Mouse (Mus musculus) 416B (cell line): Measurements from ENCODE around the gene Ptk7.

Experiments used
- DNase-seq: peaks from one replicate; pipeline ENCODE4 v3.0.0; 2011; ENCODE audit warnings: low read depth

Gene Ptk7

DNA sequence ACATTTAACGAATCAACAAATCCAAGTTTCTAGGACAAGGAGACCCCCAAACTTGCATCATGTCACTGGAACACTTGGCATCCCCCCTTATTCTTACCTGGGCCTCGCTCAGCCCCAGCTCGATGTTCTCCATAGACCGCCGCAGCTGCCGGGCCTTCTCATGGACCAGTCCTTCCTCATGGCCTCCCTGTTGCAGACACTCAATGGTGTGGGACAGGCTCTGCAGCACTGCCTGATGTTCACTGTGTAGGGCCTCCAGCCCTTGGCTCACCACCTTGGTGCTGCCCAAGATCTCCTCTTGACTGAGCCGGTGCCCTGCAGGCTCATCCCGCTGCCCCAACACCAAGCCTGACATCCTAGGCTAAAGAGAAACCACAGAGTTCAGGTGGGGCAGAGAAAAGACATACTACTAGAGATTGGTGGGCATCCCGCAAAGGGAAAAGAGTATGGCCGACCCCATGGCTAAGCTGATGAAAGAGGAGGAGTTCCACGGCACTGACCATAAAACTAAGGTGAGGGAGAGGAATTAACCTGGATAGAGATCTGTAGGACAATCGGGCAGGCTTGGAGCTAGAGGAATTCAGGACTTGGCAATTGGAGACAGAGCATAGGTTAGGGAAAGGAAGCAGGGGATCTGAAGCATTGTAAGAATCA, 15.0 kb upstream of the Ptk7 start:
- DNase-seq, result no peak

DNA sequence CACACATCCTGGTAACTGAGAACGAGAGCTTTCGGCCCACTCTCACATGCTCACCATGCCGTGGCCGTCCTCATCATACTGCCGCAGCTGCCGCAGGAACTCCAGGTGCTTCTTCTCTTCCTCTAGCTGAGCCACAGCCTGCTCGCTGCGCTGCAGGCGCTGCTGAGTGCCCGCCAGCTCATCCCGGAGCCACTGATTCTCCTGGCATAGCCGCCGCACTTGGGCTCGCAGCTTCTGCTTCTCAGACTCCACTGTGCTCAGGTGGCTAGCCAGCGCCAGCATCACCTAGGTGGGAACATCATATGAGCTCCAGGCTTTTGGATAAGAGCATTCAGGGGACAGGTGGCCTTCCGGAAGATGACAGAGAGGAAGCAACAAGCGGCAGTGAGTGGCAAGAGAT, 12.8 kb upstream of the Ptk7 start:
- no peak for DNase-seq

DNA sequence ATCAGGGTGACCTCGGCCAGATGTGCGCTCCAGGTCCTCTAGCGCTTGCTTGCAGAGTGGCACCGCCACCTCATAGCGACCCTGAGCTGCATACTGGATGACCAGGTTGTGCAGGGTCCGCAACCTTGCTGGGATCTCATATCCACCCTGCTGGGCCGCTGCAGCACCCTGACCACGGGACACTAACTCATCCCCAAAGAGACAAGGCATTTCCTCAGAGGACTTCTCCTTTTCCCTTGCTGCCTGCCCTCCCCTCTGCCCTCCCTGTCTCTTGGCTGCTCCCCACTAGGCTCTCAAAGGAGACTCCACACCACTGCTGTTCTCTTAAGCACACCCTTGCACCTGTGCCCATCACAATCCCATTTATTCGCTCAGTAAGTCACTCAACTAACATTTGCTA, 10.6 kb upstream of the Ptk7 start:
- no peak for DNase-seq

DNA sequence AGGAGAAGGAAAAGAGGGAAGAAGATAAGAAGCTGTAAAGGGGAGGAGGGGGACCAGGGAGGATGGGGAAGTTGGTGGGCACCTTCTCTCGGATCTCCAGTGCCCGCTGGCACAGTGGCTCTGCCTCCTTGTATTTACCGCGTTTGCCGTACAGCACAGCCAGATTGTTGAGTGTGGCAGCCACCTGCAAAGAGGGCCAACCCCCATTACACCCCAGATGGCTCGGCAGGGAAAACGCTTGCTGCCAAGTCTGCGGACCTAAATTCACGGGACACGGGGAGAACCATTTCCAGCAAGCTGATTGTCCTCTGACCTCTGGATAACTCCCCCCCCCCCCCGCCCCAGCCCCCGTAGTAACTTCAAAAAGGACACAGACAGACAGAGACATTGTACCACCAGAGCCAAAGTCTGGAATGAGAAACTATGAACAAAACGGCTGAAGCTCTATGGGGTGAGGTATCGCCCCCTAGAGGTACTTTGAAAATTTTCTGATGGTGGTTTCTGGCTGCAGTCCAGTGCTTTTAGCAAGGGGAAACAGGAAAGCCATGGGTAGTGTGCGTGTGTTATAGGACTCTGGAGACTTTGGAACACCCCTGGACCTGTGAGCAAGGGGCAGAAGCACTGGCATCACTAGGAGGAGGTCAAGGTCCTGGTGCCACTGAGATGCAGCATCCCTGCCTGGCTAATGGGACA, 7.7 kb upstream of the Ptk7 start:
- peak; percentile 84 for DNase-seq

DNA sequence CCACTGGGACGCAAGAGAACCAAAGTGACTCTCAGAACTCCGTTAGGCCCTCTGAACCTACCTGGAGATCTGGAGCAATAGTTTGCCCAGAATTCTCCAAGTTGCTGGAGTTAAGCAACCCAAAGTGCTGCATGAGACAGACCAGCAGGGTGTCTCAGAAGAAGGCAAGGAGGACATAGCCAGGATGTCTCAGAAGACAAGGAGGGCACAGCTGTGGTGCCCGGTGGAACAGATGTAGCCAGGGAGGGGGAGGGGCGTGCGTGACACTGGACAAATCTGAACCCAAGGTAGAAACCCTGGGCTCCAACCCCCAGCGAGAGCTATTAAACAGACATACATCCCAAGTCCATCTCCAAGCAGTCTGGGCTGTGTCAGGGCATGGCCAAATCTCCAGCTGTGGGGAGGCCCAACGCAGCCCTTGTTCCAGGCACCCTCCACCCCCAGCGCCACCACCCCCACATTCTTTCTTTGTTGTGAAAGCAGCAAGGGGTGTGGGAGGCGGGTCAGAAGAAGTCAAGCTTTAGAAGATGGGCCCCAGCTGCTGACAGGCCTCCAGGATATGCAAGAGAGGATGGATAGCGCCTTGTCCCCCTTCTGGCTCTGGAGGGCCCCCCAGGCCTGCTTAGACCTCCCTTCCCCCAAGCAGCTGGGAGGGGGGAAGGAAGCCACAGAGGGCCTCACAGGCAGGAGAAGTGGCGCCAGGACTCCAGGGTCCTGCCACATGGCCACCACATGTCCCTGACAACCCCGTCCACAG, 559 bp upstream of the Ptk7 start:
- no peak for DNase-seq

DNA sequence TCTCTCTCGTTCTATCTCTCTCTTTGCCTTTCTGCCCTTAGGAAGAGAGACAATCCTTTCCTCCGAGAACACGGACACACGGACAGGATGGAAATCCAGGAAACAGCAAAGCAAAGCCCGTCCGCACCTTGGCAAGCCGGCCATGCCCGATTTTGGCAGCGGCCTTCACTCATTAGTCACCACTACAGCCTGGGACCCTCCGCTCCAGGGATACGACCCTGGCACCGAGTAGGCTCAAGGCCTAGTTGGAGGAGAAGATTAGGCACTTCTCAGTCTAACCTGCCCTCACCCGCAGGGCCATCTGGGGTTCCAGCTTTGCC, 873 bp downstream of the Ptk7 start:
- no peak for DNase-seq

DNA sequence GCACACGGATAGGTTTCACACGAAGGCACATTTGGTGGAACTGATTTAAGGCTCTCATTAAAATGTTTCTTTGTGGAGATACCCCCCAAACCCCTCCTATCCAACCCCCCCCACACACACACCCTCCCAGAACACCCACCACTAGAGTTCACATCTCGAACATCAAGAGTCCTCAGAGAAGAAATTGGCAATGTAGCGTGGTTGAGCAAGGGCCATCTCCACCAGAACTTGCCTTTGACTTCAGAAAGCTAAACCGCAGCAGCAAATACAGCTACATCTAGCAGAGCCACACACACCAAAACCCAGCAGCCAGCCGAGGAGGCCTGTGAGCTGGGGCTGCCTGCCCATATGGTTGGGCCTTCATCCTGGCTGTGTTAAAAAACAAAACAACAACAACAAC, 1.9 kb downstream of the Ptk7 start:
- no peak for DNase-seq

DNA sequence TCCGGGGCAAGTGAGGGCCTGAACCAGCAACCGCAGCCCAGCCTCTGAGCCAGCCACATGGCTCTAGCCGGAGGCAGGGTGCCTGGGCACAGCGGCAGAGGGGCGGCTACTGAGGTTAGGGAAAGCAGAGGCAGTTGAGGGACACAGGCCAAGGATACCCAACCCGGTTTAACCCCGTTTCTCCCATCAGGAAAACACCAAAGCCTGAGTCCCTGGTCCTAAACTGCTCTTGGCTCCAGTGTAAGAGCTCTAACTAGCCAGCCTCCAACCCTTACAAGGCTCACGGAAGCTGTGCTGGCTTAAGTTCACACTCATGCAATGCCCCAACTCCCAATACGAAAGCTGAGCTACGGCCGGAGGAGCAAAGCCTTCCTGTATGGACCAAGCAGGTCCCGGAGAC, 4.7 kb downstream of the Ptk7 start:
- no peak for DNase-seq

DNA sequence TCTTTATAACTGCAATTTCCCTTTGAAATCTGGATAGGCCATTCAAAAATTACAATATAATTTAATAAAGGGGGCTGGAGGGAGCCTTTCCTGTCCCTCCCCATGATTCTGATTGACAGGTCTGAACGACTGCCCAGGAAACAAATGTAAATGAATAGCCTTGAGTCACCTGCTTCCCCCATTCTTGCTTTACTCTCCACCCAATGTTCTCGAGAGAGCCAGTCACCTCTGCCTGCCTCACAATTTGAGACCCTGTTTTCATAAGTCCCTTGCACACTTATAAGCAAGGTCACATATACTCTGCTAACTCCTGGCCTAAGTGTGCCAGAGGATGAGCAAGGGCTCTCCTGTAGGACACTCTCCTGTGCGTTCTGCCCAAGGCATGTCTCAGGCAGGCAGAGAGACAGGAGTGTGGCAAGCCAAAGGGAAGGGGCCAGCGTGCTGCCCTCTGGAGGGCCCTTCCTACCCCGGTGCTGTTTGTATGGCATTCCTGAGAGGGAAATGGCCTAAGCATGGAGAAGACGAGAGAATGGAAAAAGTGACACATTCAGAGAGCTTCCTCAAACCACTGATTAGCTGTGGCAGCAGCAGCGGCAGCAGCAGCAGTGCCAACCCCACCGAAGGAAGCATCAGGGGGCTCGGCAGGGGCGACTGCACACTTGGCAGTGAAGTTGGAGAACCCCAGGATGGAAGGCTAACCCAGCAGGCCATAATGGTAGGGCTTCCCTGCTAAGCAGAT, 5.3 kb downstream of the Ptk7 start:
- peak; percentile 68 for DNase-seq

DNA sequence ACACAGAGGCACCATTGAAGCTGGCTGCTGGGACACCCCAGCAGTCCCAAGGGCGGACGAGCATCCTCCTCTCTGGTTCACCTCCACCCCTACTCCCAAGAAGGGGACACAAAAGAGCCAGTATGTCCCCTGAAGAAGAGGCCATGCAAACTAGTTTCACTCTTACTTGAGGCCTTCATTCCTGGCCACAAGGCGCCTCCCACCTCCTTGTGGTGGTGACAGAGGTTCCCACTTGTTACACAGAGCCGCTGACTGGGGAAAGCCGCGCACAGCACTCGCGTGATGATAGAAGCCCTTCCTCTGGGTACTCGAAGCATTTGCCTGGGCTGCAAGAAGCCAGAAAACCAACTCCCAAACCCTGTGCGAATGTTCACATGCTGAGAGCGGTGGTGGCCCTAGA, 7.0 kb downstream of the Ptk7 start:
- DNase-seq, result peak; percentile 59

DNA sequence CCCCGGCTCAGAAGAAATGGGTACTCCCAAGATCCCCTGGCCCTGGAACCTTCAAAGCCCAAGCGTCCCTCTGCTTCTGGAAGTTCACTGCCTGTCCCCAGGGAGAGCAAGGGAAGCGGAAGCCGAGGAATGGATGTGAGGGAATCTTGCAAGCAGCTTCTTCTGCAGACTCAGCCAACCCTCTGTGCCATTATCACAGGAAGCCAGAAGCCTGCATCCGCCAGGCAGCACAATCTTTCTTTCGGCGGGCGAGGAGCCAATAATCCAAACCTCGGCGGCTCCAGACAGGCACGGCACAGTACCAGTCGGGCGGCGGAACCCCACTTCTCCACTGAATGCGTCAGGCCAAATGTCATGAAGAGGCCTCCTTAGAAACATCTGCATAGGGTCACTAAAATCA, 8.0 kb downstream of the Ptk7 start:
- no peak for DNase-seq

DNA sequence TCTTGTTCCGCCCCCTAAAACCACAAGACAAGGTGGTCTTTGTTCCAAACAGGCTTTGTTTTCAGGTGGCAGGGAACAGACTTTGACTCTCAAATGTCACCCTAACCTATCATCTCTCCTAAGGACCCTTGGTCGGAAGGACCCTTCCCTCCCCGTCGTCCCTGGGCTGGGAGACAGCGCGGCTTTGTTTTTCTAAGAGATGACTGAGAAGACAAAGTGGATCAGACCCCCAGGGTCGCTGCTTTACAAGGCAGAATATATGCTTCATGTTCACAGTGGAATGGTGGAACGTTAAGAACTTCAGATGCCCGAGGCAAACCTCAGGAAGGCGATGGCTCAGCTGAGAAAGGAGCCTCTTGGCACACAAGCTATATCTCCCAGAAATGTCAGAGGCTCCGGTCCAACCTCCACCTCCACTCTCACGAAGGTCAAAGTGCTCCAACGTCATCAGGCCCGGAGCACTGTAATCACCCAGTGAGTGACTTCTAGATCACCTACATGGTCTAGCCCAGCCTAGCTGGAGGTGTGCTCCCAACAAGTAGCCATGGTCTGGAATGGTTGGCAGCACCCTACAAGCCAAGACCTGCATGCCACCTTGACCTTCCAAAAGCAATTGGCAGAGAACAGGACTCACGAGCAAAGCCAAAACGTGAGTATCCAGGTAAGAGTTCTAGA, 9.5 kb downstream of the Ptk7 start:
- DNase-seq, result no peak

DNA sequence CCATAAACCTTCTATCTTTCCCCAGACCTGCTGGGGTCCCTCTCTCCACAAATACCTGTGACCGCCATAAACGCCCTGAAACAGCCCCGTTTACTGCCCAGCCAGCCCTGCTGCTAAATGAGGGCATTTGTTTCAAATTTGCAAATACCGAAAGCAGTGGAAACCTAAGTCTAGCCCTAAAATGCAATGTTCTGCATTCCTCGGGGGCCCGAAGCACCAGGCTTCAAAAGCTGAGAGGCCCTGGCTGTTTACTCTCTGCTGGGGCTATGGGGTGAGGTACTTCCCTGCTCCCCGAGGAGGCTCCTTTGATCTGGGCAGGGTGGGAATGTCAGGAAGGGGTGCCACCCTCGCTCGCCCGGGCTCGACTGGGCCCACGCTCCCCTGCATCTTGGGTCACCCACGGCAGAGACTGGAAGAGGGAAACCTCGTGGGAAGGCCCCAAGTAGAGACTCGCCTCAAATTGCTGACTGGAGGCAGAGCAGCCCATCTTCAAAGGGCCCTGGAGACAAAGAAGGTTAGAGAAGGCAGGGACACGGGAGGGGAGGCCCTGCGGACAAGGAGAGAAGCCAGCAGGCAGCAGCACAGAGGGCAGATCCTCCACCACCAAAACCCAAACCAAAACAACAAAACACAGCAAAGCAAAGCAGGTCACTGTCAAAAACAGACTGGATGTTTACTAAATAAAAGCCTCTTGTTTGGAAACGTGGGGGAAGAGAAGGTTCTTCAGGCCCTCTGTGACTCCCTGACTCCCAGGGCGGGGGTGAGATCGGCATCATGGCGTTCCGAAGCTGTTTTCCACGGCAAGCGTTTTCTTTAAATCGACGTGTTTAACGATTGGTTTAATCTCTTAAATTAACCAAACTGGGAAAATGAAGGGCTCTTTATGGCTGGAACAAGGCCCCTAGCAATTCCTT, 10.3 kb downstream of the Ptk7 start:
- no peak for DNase-seq

DNA sequence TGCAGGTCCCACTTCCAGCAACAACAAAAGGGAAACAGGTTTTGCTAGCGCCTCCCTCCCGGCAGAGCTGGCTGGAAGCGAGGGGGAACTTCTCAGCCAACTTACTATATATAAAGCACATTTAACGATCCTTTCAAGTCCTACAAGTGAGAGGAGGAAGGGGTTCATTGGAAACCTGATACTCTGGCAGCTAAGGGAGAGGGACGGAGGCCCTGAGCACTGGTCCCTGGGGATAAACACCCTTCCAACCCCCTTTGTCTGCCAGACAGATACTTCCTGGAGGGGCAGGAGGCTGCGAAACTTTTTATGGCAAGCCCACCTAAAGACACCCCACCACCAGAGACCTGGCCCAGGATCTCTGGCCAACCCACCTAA, 10.9 kb downstream of the Ptk7 start:
- no peak for DNase-seq

DNA sequence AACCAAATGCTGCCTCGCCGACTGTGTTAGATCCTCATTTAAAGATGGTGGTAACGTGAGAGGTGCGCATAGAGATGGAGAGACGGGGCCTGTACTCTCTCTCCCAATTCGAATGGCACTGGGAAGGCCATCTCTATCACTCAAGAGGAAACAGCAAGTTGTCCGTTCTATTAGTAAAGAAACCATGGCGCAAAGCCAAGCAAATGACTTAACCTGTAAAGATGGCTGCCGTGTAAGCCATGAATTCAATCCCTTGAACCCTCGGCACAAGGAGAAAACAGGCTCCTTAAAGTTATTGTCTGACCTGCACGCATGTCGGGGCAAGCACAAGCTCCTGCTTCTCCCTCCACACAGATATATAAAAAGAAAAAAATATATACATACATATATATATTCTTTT, 11.5 kb downstream of the Ptk7 start:
- DNase-seq, result no peak

DNA sequence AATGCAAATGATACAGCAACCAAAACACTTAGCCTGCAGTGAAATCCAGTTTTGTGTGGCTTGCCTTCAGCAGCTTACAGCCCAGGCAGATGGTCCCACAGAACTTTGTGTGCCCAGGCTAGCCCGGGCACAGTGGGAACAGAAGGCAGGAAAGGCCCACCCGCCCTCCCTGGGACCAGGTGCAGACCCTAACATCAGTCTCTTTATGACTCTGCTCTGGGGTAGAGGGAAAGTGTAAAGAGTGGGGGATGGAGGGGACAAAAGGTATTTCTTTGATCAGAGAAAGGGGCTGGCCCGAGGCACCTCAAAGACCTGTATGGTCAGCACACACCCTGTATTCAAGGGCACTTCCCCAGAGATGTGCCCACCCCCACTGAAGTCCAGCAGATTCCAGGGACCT, 16.1 kb downstream of the Ptk7 start:
- no peak for DNase-seq

DNA sequence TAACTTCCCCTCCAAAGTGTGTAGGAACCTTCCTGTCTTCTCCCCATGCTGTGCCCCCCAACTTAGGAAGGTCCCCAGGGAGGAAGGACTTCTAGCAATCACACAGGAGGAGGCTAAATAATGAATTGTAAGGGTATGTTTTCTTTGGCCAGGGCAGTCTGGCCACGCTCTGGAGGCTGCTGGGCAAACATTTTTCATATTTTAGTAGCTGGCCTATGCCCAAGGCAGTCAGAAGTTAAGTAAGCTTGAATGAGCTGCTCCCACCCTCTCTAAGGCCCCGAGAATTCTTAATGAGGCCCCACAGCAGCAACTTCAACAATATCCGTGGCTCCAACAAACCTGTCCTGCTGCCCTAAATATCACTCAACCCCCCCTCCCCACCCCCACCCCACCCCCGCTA, 16.5 kb downstream of the Ptk7 start:
- no peak for DNase-seq

DNA sequence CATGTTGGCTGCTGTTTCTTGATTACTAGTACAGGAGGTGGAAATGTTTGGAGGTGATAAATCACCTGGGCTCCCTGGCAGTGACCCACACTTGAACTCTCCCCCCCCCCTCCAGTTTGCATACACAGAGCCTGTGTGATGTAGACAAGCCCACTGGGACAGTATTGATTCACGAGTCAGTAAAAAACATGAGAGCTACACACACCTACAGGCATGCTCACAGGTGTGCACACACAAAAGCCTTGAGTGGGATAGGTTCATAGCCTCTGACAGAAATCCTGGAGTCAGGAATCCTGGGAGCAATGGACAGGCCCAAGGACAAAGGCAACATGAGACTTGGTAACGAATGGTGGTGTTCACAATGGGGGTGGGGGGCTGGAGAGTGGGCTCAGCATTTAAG, 17.1 kb downstream of the Ptk7 start:
- no peak for DNase-seq

DNA sequence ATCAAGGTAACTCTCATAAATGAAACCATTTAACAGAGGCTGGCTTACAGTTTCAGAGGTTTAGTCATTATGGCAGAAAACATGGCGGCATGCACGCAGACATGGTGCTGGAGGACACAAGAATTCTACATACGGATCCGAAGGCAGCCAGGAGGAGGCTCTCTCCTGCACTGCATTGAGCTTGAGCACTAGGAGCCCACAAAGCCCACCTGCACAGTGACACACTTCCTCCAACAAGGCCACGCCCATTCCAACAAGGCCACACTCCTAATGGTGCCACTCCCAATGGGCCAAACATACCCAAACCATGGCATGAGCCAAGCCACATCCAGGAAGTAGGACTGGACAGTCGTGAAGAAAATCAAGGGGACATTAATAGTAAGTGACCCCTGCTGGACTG, 18.0 kb downstream of the Ptk7 start:
- no peak for DNase-seq

DNA sequence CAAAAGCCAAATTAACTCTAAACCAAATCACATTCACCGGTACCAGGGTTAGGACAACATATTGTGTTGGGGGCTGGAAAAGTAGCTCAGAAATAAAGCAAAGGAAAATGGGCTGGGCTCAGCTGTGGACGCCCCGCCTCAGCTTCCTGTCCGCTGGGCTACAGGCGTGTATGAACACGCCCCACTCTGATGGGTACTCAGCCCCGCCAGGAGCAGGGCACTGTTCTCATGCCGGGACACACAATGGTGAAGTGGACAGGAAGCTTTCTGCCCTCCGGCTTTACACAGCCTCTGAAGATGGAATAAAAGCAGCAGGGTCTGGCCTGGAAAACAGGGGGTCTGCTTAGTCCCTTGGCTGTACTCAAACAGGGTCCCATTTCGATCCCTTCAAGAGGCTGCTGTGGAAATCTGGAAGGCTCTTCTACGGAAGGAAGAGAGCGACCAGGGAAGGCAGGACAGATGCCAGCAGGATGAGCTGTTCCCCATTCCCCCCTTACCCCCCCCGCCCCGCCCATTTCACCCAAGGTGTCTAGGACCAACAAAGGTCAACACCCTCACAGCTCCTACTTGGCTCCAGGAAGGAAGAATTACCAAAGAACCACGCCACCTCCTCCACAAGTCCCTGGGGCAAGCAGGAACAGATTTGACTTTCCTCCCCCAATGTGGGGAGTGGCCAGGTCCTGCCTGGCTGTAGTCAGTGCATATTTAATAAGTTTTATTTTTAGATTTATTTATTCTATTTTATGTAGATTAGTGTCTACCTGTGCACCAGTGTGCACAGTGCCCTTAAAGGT, 19.4 kb downstream of the Ptk7 start:
- peak; percentile 61 for DNase-seq

DNA sequence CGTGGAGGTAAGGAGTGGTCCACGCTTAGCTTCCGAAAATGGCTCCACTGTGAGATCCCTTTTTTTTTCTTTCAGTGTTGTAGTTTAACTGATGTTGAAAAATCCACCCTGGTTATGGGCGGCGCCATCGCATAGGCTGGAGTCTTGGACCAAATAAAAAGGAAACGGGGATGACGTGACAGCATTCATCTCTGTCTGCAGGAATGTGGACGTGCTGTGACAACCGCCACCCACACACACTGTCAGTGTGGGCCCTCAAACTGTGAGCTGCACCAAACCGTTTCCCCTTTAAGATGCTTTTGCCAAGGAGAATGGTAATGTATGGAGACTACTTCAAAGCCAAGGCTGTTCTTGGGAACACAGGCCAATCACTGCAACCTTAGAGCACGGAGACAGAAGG, 23.3 kb downstream of the Ptk7 start:
- no peak for DNase-seq
